Mouse (Mus musculus): ENCODE results near the gene Foxl1. TPM values are rescaled to one million over a fixed set of nuclear protein-coding genes. Genes with fewer than 3 reads are reported as not detected.
"Not testable (repeated sequence)": the region's sequence is repeated elsewhere in the genome, so short reads cannot be mapped to it uniquely, and the experiment has no call there.

The Foxl1 gene
- polyA plus RNA-seq, 2 experiments from 2014 or later = not detected

DNA sequence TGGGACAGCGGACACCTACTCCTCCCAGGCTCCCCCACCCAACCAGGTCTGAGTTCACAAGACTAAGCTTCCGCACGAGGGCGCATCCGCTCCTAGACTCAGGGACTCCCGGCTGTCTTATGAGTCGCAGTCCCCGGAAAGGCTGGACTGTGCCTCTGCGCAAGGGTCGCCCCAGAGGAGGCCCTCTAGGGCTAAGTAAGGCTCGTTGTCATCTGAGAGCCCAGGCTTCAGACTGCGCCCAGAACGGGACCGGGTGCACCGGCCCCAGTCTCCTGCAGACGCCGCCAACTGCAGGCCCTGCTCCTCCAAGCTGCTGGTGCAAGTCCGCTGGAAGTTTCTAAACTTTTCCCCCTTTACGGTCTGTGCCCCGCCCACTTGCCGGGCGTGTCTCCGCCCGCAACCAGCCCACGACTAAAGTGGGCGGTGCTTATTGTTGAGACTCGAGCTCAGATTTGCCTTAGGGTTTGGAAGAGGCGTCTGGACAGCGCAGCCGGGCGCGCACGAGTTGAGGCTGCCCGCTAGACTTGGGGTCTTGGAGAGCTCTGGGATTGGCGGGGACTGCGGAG lies 2.3 kb upstream of the Foxl1 start:
- ATAC-seq = no peak

DNA sequence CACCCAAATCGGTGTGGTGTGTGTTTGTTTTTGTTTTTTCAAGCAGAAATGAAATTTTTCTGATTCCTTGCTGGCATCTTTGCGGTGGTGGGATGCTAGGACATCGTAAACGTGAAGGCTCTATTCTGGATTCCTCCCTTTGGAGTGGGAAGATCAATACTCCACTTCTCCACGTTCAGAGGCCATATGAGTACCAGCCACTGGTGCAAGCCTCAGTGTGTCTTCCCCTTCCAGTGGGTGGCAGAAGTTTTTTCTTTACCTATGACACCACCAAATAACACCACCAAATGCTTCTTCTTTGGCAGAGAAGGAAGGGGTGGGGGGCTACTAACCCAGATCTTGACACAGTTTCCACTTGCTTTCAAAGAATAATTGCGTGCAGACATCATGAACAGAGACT lies 1.5 kb upstream of the Foxl1 start:
- no peak for ATAC-seq

DNA sequence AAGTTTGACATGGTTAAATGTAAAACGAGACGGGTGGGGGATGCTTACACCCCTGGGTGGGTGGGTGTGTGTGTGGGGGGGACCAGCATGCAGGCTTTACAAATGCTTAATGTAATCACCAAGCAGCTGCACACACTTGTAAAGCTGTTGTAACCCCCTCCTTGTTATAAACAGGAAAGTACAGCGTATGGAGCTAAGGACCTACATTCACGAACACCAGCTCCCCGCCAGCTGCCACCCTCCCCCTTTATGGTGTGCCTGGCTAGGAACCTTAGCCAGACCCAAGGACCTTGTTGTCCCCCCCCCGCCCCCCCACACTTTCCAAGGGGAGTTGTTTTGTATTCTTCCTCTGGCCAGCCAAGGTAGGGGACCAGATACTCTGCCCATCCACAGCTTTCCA lies 1.0 kb upstream of the Foxl1 start:
- ATAC-seq = no peak

- ATAC-seq = no peak
Measured at GRCm38 (mm10) chr8:121127291-121127701, 444 bp upstream of the Foxl1 start.

DNA sequence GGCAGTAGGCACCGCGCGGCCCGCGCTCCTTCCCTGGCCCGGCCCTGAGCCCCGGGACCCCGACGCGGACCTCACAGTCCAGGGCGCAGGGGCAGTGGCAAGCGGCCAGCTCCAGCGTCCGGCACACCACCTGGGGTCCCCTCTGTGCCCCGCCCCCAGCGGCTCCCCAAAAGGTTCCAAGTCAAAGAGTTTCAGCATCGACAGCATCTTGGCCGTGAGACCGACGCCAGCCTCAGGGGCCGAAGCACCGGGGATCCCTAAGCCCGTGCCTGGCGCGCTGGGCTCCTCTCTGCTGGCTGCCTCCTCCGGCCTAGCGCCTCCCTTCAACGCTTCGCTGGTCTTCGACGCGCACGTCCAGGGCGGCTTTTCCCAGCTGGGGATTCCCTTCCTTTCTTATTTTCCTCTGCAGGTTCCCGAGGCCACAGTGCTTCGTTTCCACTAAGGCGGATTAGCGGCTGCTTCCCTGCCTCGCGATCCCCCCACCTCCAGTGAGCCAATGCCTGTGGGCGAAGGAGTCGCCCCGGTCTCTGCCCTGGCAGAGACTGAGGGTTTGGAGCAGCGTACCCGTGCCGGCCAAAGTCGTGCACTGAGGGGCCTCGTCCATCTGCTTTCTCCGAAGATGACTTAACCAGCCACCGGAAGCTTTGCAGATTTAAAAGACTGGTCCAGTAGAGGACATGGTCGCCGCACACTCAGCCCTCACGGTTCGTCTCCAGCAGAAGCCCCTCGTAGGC lies 958 bp downstream of the Foxl1 start:
- ATAC-seq = no peak

GRCm38 (mm10) chr8:121129265-121129940 lies 1.7 kb downstream of the Foxl1 start:
- no peak for ATAC-seq

- ATAC-seq = no peak
Measured at GRCm38 (mm10) chr8:121130522-121130921, 2.8 kb downstream of the Foxl1 start.

DNA sequence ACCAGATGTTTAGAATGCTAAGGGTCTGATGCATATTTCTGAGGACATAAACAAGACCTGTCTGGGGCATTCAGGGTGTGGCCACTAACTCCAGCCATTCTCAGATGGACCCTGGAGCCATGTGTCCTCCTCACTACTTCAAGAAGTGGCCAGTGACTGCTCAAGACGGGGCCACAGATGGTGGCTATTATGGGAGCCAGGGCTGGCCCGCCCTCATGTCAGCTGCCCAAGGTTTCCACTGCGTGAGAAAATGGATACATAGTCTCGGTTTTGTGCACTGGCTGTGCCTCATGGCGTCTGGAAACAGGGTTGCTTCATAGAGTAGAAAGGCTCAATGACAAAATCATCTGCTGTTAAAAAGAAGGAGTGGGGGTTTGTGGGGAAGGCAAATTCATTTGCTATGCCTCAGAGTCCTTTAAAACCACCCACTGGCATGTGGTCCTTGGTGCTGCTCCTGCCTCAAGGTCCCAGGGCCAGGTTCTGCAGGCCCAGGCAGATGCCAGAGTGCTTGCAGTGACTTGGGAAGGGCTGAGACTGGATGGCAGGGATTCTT lies 5.3 kb downstream of the Foxl1 start:
- no peak for ATAC-seq

DNA sequence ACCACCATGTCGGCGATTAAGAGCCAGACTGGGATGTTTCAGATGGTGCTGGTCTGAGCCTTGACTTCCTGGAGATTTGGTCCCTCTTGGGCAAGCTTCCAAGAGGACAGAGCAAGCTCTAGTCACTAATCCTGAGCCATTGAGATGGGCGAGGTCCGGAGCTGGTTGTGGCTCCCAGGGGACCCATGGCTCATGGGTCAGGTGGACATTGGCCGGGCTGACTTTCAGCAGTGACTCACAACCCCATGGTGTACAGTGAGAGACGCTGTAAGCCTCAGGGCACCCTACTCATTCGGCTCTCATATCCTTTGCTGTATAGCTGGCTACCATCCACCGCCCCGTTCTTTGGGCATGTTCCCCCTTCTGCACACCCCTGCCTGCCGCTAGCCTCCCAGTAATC lies 6.4 kb downstream of the Foxl1 start:
- no peak for ATAC-seq

GRCm38 (mm10) chr8:121134512-121134911 lies 6.8 kb downstream of the Foxl1 start:
- no peak for ATAC-seq

GRCm38 (mm10) chr8:121136856-121137255 lies 9.1 kb downstream of the Foxl1 start:
- no peak for ATAC-seq

- not testable (repeated sequence) for ATAC-seq
Measured at GRCm38 (mm10) chr8:121145457-121146134, 17.9 kb downstream of the Foxl1 start.

DNA sequence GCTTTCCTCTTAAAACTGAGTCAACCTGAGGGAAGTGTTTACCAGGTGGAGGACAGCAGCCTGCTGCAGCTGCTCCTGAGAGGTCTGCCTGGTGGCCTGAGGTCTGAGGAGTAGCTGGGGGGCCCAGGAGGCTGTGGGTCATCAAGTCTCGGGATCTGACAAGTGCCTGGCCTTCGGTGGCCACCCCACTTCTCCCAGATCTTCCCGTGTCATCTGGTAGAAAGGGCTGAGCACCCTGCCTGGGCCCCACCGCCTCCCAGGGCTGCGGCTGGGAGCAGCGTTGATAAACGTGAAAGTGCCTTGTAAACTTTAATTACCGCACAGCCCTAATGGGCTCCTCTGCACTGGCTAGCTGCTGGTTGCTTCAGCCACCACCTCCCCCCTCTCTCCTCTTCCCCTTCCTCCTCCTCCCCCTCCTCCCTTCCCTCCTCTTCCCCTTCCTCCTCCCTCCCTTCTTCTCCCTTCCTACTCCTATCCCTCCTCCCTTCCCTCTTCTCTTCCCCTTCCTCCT lies 20.9 kb downstream of the Foxl1 start:
- no peak for ATAC-seq

- ATAC-seq = no peak
Measured at GRCm38 (mm10) chr8:121152394-121152793, 24.7 kb downstream of the Foxl1 start.

DNA sequence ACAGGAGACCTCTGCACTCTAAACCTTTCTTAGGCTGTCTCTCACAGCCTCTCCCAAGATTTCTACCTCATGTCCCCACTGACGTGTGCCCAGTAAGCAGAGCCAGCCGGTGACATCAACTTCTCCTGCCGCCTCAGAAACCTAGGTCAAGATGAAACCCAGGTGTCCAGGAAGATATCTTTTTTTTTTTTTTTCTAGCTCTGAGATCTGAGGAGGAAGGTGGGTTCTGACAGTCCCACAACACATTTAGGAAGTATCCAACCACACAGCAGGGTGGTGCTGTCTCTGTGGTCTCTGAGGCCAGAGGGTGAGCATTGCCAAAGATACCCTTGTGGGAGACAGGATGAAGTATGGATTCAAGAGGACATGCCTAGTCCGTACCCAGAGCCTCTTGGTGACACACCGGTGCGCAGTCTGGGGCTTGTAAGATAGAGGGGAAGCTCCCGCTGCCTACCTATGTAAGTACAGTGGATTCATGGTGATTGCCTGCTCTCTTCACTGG lies 29.3 kb downstream of the Foxl1 start:
- no peak for ATAC-seq

DNA sequence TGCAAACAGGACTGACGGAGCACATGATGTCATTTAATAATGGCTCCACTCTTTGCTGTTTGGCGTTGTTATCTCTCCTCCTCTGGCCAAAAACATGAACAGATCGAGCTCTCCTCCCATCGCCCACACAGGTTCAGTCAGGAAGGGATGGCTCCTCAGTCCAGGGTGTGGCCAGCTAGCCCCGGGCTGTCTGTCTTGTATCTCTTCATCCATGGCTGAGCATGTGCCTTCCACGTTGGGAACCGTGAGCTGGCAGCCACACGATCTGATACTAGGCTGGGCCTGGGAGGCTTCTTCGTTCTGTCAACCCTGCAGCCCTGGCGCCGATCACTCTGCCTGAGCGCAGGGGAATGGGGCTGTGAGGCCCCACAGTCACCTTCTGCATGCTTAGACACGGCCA lies 31.1 kb downstream of the Foxl1 start:
- ATAC-seq = no peak

- no peak for ATAC-seq
Measured at GRCm38 (mm10) chr8:121161437-121161836, 33.7 kb downstream of the Foxl1 start.

- no peak for ATAC-seq
Measured at GRCm38 (mm10) chr8:121162413-121162812, 34.7 kb downstream of the Foxl1 start.

DNA sequence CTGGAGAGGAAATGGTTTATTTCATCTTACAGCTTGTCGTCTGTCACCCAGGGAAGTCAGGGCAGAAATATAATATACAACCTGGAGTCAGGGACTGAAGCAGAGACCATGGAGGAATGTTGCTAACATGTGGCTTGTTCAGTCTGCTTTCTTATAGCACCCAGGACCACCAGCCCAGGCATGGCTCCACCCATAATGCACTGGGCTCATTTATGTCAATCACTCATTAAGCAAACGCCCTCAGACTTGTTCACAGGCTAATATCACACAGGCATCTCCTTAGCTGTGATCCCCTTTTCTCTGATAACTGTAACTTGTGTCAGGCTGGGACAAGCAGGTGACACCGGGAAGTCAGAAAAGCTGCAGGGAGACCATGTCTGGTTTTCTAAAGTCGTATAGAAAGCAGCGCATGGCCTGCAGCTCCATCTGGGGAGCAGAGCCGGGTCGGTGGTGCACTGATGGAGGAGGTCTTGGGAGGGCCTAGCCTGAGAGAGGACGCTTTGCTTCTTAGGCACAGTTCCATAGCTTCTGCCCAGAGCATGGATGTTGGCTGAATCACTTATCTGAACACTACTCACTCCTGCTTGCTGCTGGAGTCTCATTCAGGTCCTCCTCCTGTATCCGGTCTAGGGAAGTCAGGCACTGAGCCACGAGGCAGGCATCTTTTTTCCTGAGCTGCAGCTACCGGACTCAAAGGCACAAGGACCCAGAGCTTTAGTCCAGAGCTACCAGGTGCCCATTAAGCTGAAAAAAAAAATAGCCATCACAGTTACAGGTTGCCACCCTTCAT lies 35.4 kb downstream of the Foxl1 start:
- ATAC-seq = no peak

DNA sequence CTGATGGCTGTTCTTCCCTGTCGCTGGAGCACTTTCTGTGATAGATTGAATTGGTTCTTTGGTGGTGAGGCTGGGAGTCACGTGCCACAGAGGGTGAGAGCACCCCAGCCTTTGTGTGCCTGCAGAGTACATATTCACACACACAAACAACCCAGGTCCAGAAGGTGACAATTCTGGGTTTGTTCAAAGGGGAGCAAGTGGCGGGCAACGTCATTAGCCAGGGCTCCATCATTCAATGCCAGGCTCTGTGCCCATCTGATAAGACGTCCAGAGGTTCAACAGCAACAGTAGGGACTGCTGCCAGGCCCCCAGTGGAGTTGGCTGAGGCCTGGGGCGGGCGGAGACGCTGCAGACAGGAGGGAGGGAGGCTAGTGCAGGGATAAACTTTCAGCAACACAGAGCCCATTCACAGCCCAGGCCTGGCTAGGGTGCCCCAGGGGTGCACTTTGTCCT lies 36.3 kb downstream of the Foxl1 start:
- ATAC-seq = no peak

- ATAC-seq = no peak
Measured at GRCm38 (mm10) chr8:121168033-121168432, 40.3 kb downstream of the Foxl1 start.

DNA sequence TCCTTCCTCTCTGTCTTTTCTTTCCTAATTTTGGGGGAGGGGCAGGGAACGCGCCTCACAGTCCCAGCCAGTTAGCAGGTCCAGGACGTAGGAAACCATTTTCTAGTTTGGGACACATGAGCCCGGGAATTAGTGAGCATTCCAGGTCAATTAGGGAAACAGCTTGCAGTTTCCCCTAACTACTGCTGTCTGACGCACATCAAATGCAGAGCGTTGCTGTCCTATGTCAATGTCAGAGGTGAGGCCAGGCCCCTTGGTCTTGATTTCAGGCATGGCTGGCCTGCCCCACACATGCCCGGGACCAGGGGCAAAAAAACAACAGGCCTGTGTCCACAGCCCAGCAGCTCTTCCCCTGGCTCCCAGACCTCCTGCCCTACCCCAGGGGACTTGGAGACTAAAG lies 42.4 kb downstream of the Foxl1 start:
- no peak for ATAC-seq
